Mouse (Mus musculus) cerebellum, adult 8-10 months (tissue): ENCODE measurements around the gene Tmem109.

Experiments used
- DNase-seq: peaks from one replicate; pipeline ENCODE4 v3.0.0; 2022

The Tmem109 gene

DNA sequence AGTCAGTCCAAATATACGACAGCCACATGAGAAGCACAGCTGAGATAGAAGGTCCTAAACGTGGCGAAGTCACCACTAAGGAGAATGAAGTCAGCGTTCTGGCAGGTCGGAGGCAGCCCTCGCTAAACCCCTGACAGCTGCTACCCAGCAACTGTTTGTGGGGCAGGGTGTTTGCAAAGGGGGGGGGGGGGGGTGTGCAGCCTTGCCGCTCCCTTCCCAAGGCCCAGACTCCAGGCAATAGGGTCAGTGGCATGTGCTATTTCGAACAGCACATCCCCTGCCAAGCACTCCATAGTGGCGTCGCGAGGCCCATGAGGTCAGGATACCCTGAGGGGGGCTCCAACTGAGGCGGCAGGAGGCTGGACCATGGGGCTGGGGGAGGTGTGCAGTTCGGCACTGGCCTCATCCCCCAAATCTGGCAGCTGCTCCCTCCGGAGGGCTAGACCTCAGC lies 801 bp downstream of the Tmem109 start:
- no peak for DNase-seq

DNA sequence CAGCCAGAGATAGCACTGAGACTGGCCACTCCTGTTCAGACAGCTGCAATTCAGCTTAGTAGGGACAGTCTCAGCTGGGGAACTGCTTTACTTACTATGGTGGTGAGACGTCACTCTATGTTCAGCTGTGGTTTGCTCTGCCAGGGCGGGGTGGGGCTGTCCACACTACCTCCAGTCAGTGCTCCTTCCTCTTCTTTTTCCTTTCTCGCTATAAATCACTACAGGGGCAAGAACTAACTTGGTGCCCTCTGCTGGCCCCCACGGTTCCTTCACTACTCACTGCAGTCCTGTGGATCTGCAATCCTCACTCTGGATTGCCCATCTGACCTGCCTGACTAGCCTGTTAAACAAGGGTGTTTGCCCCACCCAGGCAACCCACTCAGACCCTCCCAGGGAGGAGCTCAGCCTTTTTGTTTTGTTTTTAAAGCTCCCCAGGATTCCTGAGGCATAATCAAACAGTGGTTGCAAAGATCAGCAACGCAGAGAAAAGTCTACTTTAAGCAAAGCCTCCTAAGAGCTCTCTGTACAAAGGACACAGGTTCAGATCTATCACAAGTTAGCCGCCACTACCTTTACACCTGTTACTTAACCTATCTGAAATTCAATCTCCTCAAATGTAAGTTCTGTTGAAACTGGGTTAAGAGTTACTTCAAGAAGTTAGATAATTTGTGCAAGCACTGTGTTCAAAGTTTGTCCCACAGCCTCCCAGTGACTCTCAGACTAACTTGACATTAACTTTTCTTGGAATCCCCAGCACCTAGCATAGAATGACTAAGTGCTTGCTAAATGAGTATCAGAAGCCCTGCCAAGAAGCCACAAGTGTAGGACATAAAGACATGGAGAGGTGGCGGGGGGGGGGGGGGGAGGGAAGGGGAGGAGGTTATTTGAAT lies 1.5 kb downstream of the Tmem109 start:
- DNase-seq = peak; percentile 65

DNA sequence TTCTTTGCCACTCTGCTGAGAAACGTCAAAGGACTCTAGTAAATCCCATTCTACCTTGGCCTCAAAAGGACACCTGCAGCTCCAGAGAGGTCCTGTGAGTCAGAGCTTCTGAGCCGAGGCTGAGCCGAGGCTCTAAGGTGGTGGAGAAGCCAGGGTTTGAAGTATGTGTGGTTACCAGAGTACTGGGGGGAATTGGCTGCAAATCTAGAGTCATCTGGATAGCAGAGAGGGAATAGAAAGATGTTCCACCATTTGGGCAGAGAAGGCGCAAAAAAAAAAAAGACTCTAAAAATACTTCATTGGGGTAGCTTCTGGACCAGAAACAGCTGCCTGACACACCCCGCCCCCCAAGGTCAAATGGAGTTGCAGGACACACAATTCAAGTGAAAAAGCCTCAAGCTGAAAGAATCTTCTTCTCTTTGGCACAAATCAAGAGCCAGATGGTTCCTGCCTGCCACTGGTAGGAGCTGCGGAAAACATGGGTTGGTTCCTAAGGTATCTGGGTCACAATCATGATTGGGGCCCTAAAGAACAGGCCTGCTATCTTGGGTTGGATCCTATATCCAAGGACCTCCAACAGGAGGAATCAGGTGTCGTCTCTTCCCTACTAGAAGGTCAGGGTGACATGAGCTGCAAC lies 3.5 kb downstream of the Tmem109 start:
- peak; percentile 73 for DNase-seq

DNA sequence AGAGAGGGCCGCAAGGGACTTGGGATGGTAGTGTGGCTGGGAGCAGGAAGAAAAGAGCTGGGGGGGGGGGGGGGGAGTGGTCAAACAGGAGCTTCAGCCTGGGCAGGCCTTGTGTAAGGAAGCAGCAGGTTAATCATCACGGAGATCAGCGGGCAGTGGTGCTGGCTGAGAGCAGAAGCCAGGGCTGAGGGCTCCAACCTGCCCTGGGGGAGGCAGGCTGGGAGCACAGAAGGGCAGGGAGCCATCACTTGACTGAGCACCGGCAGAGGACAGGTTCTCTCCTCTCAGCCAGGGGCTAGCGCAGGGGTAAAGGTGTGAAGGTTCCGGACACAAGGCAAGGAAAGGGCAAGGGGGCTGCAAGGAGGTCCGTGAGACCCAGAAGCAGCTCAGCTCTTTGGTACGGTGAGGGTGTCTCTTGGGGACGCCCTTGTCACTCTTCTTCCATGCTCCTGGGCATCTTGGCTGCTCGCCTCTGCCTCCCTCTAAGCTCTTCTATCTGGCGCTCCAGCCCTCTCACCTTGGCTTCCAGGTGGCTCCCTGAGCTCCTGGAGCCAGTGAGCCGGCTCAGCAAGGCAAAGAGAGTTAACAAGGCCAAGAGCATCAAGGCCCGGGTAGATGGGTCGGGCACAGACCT lies 10.4 kb downstream of the Tmem109 start:
- no peak for DNase-seq

- no peak for DNase-seq
Observed at GRCm38 (mm10) chr19:10870676-10871075, 11.1 kb downstream of the Tmem109 start.

DNA sequence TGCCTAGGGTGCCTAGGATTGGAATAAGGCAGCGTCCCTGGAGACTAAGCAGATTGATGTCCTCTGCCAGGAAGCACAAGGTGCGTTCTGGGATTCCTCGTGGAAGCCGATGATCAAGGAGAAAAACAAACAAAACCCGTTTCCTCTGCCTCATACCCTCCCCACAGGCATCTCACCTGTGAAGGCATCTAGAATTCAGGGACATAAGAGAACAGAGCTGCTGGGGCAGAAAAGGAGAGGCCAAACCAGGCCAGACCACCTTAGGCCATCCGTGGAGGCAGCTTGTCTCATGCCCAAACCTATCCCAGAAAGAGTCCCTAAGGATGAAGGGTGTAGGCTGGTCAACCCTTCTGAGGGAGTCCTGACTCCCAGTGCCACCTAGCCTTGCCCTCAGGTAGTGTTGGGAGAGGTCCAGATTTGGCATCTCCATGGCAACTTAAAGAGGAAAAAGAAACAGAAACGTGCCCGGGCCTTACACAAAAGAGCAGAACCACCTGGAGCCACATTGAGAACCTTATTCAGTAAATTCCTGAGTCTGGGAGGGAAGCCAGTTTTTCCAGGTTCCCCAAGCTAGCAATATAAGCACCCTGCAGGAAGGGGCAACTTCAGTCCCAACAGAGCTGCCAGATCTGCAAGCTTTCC lies 11.8 kb downstream of the Tmem109 start, which contains the start of gene Tmem132a:
Tmem132a (minus strand) TSS at position 55 of the 642 bp plus-strand sequence.
- peak; percentile 66 for DNase-seq

- DNase-seq = peak; percentile 88
Observed at GRCm38 (mm10) chr19:10869241-10869885, 12.4 kb downstream of the Tmem109 start.

- no peak for DNase-seq
Observed at GRCm38 (mm10) chr19:10868623-10869141, 13.1 kb downstream of the Tmem109 start.

GRCm38 (mm10) chr19:10867946-10868622 lies 13.7 kb downstream of the Tmem109 start:
- no peak for DNase-seq

DNA sequence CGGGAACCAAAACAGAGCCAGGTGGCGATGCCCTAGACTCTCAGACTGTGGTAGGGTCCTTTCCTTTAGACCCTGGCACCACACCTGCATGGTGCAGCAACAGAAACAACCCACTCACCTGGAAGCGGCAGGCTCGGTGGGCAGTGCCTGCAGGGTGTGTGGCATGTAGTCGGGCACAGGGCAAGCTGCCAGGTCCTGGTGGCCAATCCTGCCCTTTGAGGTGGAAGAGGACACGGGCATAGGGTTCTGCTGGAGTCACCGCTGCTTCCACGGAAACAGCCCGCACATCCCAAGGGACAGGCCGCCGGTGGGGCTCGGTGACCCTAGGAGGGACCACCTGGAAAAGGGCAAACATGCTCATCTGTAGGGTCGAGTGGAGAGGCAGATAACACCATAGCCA lies 15.4 kb downstream of the Tmem109 start:
- DNase-seq = peak; percentile 71

DNA sequence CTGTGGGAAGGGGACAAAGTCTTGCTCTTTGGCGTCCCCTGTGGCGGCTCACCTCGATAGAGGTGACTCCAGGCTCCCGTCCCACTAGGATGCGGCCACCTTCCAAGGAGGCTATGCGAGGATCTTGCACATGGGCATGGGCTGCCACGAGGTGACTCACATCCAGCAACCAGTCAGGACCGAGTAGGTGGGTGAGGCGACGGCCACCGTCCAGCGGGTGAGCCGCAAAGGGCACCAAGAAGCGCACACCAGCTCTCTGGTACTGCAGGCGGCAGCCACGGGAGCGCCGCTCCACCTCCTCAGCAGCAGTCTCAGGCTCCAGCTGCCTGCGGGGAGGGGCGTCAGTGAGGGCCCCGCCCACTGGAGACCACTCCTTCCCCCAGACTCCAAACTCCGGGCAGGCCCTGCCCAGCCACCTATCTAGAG lies 21.7 kb downstream of the Tmem109 start:
- DNase-seq = no peak

DNA sequence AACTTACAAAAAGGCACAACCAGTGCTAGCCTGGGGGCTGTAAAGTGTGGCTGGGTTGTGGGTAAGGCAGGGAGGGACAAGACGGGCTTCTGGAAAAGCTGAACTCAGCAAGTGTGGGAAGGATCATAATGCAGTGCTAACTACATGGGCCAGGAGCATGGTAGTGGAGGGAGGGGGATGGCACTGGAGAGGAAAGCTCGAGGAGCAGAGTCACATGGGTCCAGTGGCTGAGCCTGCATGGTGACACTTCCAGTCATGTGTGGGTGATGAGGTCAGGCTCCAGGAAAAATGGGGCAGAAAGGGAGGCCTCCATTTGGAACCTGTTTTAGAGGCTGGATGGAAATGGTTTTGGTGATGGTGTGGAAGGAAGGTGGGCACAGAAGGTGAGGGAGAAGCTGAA lies 25.3 kb downstream of the Tmem109 start:
- no peak for DNase-seq

DNA sequence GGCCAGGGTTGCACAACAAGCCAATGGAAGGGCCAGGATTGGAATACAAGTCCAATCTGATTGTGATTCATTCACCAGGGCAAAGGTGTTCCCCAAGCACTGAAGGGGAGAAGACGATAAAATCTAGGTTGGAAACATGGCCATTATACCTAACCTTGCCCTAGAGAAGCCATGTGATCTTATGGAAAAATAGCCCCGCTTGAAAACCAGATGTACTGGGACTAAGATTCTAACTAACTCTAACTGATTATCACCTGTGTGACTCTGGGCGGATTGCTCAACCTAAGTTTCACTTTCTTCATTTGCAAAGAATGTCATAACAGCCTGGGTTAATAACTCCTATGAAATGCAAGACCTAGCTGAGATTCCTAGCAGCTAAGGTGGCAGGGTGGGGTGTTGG lies 26.4 kb downstream of the Tmem109 start:
- no peak for DNase-seq

DNA sequence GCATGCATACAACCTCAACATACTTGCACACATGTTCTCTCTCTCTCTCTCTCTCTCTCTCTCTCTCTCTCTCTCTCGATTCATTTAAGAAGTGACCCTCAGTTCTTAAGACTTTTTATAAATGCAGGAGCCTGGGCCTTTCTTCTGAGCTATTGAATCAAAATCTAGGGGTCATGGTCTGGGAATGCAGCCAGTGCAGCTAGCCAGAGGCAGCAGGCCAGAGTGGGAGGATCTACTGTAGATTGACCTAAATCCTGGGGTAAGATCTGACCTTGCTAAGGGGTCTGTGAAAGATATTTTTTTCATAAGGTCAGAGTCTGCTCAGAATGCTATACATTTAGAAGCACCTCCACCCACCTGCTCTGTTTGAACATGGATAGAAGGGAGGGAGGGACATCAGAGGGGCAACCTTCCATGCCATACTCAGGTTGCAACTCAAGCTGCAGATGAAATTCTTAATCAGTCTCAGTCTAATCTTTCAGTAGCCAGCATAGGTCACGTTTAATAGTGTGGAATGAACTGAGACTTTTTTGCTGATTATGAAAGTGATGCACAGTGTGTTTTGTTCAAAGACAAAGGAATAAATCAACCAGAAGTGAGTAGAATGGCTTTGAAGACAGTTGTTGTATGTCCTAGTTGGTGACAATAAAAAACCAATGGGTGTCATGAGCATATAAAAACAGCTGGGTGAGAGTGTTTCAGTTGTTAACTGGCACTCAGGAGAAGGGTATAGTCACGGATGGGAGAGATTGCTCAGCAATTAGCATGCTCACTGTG lies 34.3 kb downstream of the Tmem109 start:
- no peak for DNase-seq

DNA sequence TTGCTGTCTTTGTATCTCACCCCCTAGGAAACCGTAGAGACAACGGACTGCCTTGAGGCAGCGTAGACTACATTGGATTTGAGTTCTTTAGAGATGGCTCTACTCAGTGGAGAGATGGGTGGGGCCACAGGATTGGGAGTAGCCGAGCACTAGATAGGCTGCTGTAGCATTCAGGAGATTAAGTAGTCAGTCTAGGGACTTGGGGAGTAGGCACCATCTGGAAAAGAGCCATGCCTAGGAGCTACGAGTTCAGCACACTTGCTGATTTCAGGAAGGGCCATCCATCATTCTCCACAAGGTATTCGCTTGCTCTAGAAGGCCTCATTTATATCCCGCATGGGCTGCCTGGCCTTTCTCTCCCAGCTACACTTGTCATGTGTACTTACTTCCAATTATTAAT lies 35.7 kb downstream of the Tmem109 start:
- no peak for DNase-seq

DNA sequence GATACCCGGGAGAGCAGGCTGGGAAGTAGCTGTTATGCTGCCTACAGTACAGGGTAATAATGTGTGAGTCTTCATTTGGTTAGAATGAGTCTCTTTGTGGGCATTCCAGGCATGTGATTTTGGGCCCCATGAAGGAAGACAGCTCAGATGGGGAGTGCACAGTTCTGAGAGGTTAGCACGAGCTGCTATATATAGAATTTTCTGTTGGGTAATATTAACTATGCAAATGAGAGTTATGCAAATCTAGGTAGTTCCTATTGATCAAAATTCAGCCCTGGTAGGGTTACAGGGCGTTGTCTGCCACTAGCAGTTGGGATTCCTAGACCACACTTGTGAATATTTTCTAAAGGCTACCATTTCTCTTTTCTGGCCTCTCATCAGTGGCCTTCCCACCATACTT lies 36.3 kb downstream of the Tmem109 start:
- no peak for DNase-seq

DNA sequence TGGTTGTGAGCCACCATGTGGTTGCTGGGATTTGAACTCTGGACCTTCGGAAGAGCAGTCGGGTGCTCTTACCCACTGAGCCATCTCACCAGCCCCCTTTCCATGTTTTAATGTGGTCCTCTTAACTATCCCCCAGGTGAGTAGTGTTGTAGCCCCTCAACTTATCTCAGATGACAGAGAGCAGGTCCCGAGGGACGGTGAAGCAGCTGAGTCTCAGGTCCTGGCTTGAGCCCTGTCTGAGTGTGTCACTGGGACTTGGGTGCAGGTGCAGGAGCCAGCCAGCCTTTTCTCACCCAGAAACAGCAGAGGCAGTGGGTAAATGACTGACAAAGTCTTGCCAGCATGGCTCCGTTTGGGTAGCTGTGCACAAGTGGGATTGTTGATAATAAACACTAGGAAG lies 37.6 kb downstream of the Tmem109 start:
- no peak for DNase-seq

GRCm38 (mm10) chr19:10842914-10843313 lies 38.9 kb downstream of the Tmem109 start:
- DNase-seq = no peak

GRCm38 (mm10) chr19:10841721-10842626 lies 39.8 kb downstream of the Tmem109 start:
- DNase-seq = no peak
